Mouse (Mus musculus) cerebellum, postnatal 14 days (tissue): ENCODE measurements around the gene 4931414P19Rik.

ENCODE experiments used
- DNase-seq, 2 experiments: peaks; one replicate each; pipeline ENCODE4 v3.0.0; 2021; ENCODE audit warnings: mixed read lengths in 2 of 2

4931414P19Rik gene

GRCm38 (mm10) chr14:54605752-54606321, at the start of gene 4931414P19Rik:
TSS of gene 4931414P19Rik (minus strand) at chr14:54605993.
- peak; percentile 88 to 90 for DNase-seq

- peak; percentile 86 to 87 for DNase-seq
Observed at GRCm38 (mm10) chr14:54653496-54653895, 47.7 kb upstream of the 4931414P19Rik start.

- no peak for DNase-seq
Observed at GRCm38 (mm10) chr14:54652787-54653186, 47.0 kb upstream of the 4931414P19Rik start.

GRCm38 (mm10) chr14:54651556-54651955, 45.8 kb upstream of the 4931414P19Rik start:
- DNase-seq, result no peak

GRCm38 (mm10) chr14:54650621-54651454, 45.0 kb upstream of the 4931414P19Rik start:
- peak; percentile 91 to 95 for DNase-seq

GRCm38 (mm10) chr14:54647900-54648299, 42.1 kb upstream of the 4931414P19Rik start:
- no peak for DNase-seq

- no peak for DNase-seq
Observed at GRCm38 (mm10) chr14:54646898-54647636, 41.3 kb upstream of the 4931414P19Rik start.

- no peak for DNase-seq
Observed at GRCm38 (mm10) chr14:54646455-54646854, 40.7 kb upstream of the 4931414P19Rik start.

GRCm38 (mm10) chr14:54644294-54644693, 38.5 kb upstream of the 4931414P19Rik start:
- DNase-seq, result no peak

GRCm38 (mm10) chr14:54643011-54643410, 37.2 kb upstream of the 4931414P19Rik start:
- no peak for DNase-seq

GRCm38 (mm10) chr14:54642224-54642944, 36.6 kb upstream of the 4931414P19Rik start:
- no peak for DNase-seq

- DNase-seq, result peak; percentile 94 to 97
Observed at GRCm38 (mm10) chr14:54641305-54641969, 35.6 kb upstream of the 4931414P19Rik start, which contains the start of gene Cdh24. TSS of gene Cdh24 (minus strand) at chr14:54641364.

- no peak for DNase-seq
Observed at GRCm38 (mm10) chr14:54640946-54641304, 35.1 kb upstream of the 4931414P19Rik start, which contains the start of gene Gm17606. TSS of gene Gm17606 (plus strand) at chr14:54640952.

- DNase-seq, result no peak
Observed at GRCm38 (mm10) chr14:54640121-54640520, 34.3 kb upstream of the 4931414P19Rik start.

- no peak for DNase-seq
Observed at GRCm38 (mm10) chr14:54638210-54638609, 32.4 kb upstream of the 4931414P19Rik start.

- peak; percentile 65 to 77 for DNase-seq
Observed at GRCm38 (mm10) chr14:54636954-54637353, 31.2 kb upstream of the 4931414P19Rik start.

- DNase-seq, result no peak
Observed at GRCm38 (mm10) chr14:54634182-54634581, 28.4 kb upstream of the 4931414P19Rik start.

- DNase-seq, result no peak
Observed at GRCm38 (mm10) chr14:54632252-54632651, 26.5 kb upstream of the 4931414P19Rik start.

- no peak for DNase-seq
Observed at GRCm38 (mm10) chr14:54631240-54631599, 25.4 kb upstream of the 4931414P19Rik start.

GRCm38 (mm10) chr14:54630583-54631239, 24.9 kb upstream of the 4931414P19Rik start:
- no peak for DNase-seq

- no peak for DNase-seq
Observed at GRCm38 (mm10) chr14:54629797-54630196, 24.0 kb upstream of the 4931414P19Rik start.

GRCm38 (mm10) chr14:54628103-54628502, 22.3 kb upstream of the 4931414P19Rik start:
- DNase-seq, result no peak
